ENCODE assay signal across 16 mouse cellular contexts in genomic region chr9:61720206-61720605, GRCm38 (mm10).
DNase-seq lines count a peak whose midpoint lies in the region; ATAC-seq and TF ChIP-seq lines count a peak whose summit lies in the region.
"Had no signal": no experiment of that assay in that cellular context is flagged by ENCODE, and none has a peak within 500 bp of the region (broad histone marks: within the 10 kb centered on the region; RNA-seq: fewer than 3 reads in every experiment).

No protein-coding gene starts in this region.

- no peak overlapping the region for H3K4me2 ChIP-seq in forebrain, embryonic 14.5 days (ENCODE audit: low read length)
- H3K4me2 ChIP-seq in forebrain, embryonic 16.5 days (ENCODE audit: low read length): no peak overlapping the region
- no peak overlapping the region; the same call in 1 of the 2 replicates for H3K4me2 ChIP-seq in midbrain, embryonic 14.5 days (ENCODE audit: low read length)
- no peak overlapping the region for H3K4me2 ChIP-seq in midbrain, embryonic 11.5 days
- H3K4me2 ChIP-seq in neural tube, embryonic 15.5 days: no peak overlapping the region
- H3K4me2 ChIP-seq: liver, embryonic 12.5 days had no signal

- H3K36me3 ChIP-seq in forebrain, embryonic 14.5 days (ENCODE audit: control insufficient read depth, insufficient read depth, low read length): no peaks in the 10 kb centered on the region
- H3K36me3 ChIP-seq in forebrain, embryonic 16.5 days (ENCODE audit: control insufficient read depth, insufficient read depth): no peaks in the 10 kb centered on the region
- H3K36me3 ChIP-seq in midbrain, embryonic 14.5 days (ENCODE audit: control insufficient read depth, insufficient read depth, low read length): no peaks in the 10 kb centered on the region
- no peaks in the 10 kb centered on the region for H3K36me3 ChIP-seq in midbrain, embryonic 11.5 days (ENCODE audit: control insufficient read depth, insufficient read depth, low read length)
- no peaks in the 10 kb centered on the region for H3K36me3 ChIP-seq in neural tube, embryonic 15.5 days
- H3K36me3 ChIP-seq: heart, embryonic 10.5 days; liver, embryonic 12.5 days had no signal

- H3K9me3 ChIP-seq in forebrain, embryonic 14.5 days (replicated peaks; ENCODE audit: control insufficient read depth, low read length): no peaks in the 10 kb centered on the region
- H3K9me3 ChIP-seq in forebrain, embryonic 16.5 days (ENCODE audit: control insufficient read depth, low read length): no peaks in the 10 kb centered on the region
- H3K9me3 ChIP-seq in midbrain, embryonic 14.5 days (ENCODE audit: control insufficient read depth, low read length): no peaks in the 10 kb centered on the region
- H3K9me3 ChIP-seq in midbrain, embryonic 11.5 days (ENCODE audit: control insufficient read depth, low read length): no peaks in the 10 kb centered on the region
- H3K9me3 ChIP-seq in neural tube, embryonic 15.5 days (replicated peaks): no peaks in the 10 kb centered on the region
- H3K9me3 ChIP-seq: heart, embryonic 10.5 days; liver, embryonic 12.5 days had no signal

- 28% methylated on average over 5 of the region's 5 CpGs for WGBS in forebrain, embryonic 14.5 days
- 20% methylated on average over 5 of the region's 5 CpGs for WGBS in forebrain, embryonic 16.5 days
- WGBS in midbrain, embryonic 14.5 days: 30% methylated on average over 5 of the region's 5 CpGs
- 67% methylated on average over 5 of the region's 5 CpGs for WGBS in midbrain, embryonic 11.5 days
- 49% methylated on average over 5 of the region's 5 CpGs for WGBS in neural tube, embryonic 15.5 days

- peaks cover 11% of the 10 kb centered on the region for H3K4me1 ChIP-seq in forebrain, embryonic 14.5 days (ENCODE audit: control insufficient read depth, insufficient read depth, low read length)
- H3K4me1 ChIP-seq in forebrain, embryonic 16.5 days (replicated peaks; ENCODE audit: control insufficient read depth, insufficient read depth, low read length): peaks cover 19% of the 10 kb centered on the region
- H3K4me1 ChIP-seq in midbrain, embryonic 14.5 days (ENCODE audit: control insufficient read depth, insufficient read depth, low read length): peaks cover 18% of the 10 kb centered on the region
- peaks cover 6% of the 10 kb centered on the region; the same call in 1 of the 2 replicates for H3K4me1 ChIP-seq in midbrain, embryonic 11.5 days (ENCODE audit: control insufficient read depth, insufficient read depth, low read length)
- H3K4me1 ChIP-seq in neural tube, embryonic 15.5 days: peaks cover 19% of the 10 kb centered on the region
- H3K4me1 ChIP-seq: liver, embryonic 12.5 days had no signal

- H3K9ac ChIP-seq in forebrain, embryonic 14.5 days (ENCODE audit: low read length): no peak overlapping the region
- H3K9ac ChIP-seq in forebrain, embryonic 16.5 days (replicated peaks; ENCODE audit: low read depth, low read length): no peak overlapping the region
- no peak overlapping the region for H3K9ac ChIP-seq in midbrain, embryonic 14.5 days (replicated peaks; ENCODE audit: low read length)
- H3K9ac ChIP-seq in midbrain, embryonic 11.5 days (ENCODE audit: low read length): no peak overlapping the region
- no peak overlapping the region for H3K9ac ChIP-seq in neural tube, embryonic 15.5 days (replicated peaks)
- H3K9ac ChIP-seq: liver, embryonic 12.5 days had no signal

- H3K27ac ChIP-seq in forebrain, embryonic 14.5 days (ENCODE audit: low read depth, low read length): no peak overlapping the region; the same call in 1 of the 2 replicates
- H3K27ac ChIP-seq in forebrain, embryonic 16.5 days (ENCODE audit: low read length): no peak overlapping the region
- H3K27ac ChIP-seq in midbrain, embryonic 14.5 days (replicated peaks; ENCODE audit: low read depth, low read length): peak overlapping the region; percentile 39; the same call in 1 of the 2 replicates
- no peak overlapping the region for H3K27ac ChIP-seq in midbrain, embryonic 11.5 days (ENCODE audit: low read depth, low read length)
- peak overlapping the region; percentile 20; the same call in 1 of the 2 replicates for H3K27ac ChIP-seq in neural tube, embryonic 15.5 days (replicated peaks)
- H3K27ac ChIP-seq: heart, embryonic 10.5 days; liver, embryonic 12.5 days had no signal

- no peak for TF ChIP-seq CTCF in brain, embryonic 14.5 days (IDR thresholded peaks at IDR 0.05; ENCODE audit: borderline replicate concordance, extremely low read depth, insufficient read depth, insufficient read length)

- DNase-seq in forebrain, embryonic 14.5 days (ENCODE audit: low spot score): peak; percentile 60
- DNase-seq in midbrain, embryonic 14.5 days: peak; percentile 59
- no peak for DNase-seq in midbrain, embryonic 11.5 days (ENCODE audit: low spot score, missing footprints)
- peak; percentile 78 for DNase-seq in brain, embryonic 14.5 days (ENCODE audit: low read depth)
- no peak for DNase-seq in T-cell, adult 2 months (ENCODE audit: low spot score)
- DNase-seq in urinary bladder, postnatal 14 days (ENCODE audit: low spot score): no peak
- DNase-seq: B cell, adult 2 months; cerebellum, adult 9-11 months; heart, postnatal 10 days had no signal

- no peaks in the 10 kb centered on the region for H3K27me3 ChIP-seq in forebrain, embryonic 14.5 days (replicated peaks; ENCODE audit: control insufficient read depth, insufficient read depth, low read length)
- H3K27me3 ChIP-seq in forebrain, embryonic 16.5 days (replicated peaks; ENCODE audit: control insufficient read depth, insufficient read depth, low read length): no peaks in the 10 kb centered on the region; the same call in 1 of the 2 replicates
- H3K27me3 ChIP-seq in midbrain, embryonic 14.5 days (ENCODE audit: control insufficient read depth, insufficient read depth, low read length): 0 out of 2 replicates have a peak, but pooled peaks cover 4% of the 10 kb centered on the region
- no peaks in the 10 kb centered on the region for H3K27me3 ChIP-seq in midbrain, embryonic 11.5 days (ENCODE audit: control insufficient read depth, insufficient read depth, low read length)
- 0 out of 2 replicates have a peak, but pooled peaks cover 5% of the 10 kb centered on the region for H3K27me3 ChIP-seq in neural tube, embryonic 15.5 days (replicated peaks)

- no peak for ATAC-seq in forebrain, embryonic 14.5 days
- no peak for ATAC-seq in forebrain, embryonic 16.5 days
- no peak for ATAC-seq in midbrain, embryonic 14.5 days (ENCODE audit: low FRiP score, low TSS enrichment)
- no peak for ATAC-seq in midbrain, embryonic 11.5 days (ENCODE audit: low FRiP score)
- no peak for ATAC-seq in neural tube, embryonic 15.5 days (ENCODE audit: low FRiP score)
- ATAC-seq: intestine, postnatal 0 days; liver, embryonic 12.5 days; lung, postnatal 0 days had no signal

- no peak for TF ChIP-seq POLR2A in brain, embryonic 14.5 days (IDR thresholded peaks at IDR 0.05; ENCODE audit: borderline replicate concordance, extremely low read depth, insufficient read depth, insufficient read length, poor library complexity, severe bottlenecking)

- no peak overlapping the region for H3K4me3 ChIP-seq in forebrain, embryonic 14.5 days (ENCODE audit: low read depth, low read length)
- H3K4me3 ChIP-seq in forebrain, embryonic 16.5 days (replicated peaks; ENCODE audit: low read length): no peak overlapping the region
- H3K4me3 ChIP-seq in midbrain, embryonic 14.5 days (replicated peaks; ENCODE audit: low read depth, low read length): no peak overlapping the region
- H3K4me3 ChIP-seq in midbrain, embryonic 11.5 days (ENCODE audit: low read depth, low read length): no peak overlapping the region
- no peak overlapping the region for H3K4me3 ChIP-seq in neural tube, embryonic 15.5 days (replicated peaks)
- H3K4me3 ChIP-seq: erythroblast, embryonic 14.5 days; heart, embryonic 10.5 days; liver, embryonic 12.5 days had no signal

Comparison
In these comparisons a context has a peak if more than half of its experiments do, and no peak if none do; other contexts are left out.
1. DNase-seq: peak in forebrain, embryonic 14.5 days (single experiment), midbrain, embryonic 14.5 days (single experiment) and brain, embryonic 14.5 days (single experiment); none in midbrain, embryonic 11.5 days (single experiment), T-cell, adult 2 months (single experiment) and urinary bladder, postnatal 14 days (single experiment).
2. H3K27ac ChIP-seq: peak in midbrain, embryonic 14.5 days (single experiment) and neural tube, embryonic 15.5 days (single experiment); none in forebrain, embryonic 14.5 days (single experiment), forebrain, embryonic 16.5 days (single experiment) and midbrain, embryonic 11.5 days (single experiment).